Mouse (Mus musculus) neural tube, embryonic 13.5 days (tissue): ENCODE measurements at regions not wholly inside any gene's neighbourhood (a gene's known extent, or its start where the extent isn't known, plus 50 kb on each side); places are given as distances from the start of the nearest gene placed in this dataset.

Source experiments
- ATAC-seq: fragments of 200-750 bp; cut with Nextera tagmentation; 2 replicates; pipeline ENCODE4 v1.8.0; 2017; ENCODE audit warnings: low read depth, mild to moderate bottlenecking, moderate TSS enrichment, moderate library complexity
- H3K27ac ChIP-seq: fragments of 300-500 bp; sonication (generic); replicated peaks from 2 replicates; pipeline ENCODE4 v1.5.1; 2015; ENCODE audit warnings: moderate library complexity, mild to moderate bottlenecking, inconsistent platforms
- H3K27me3 ChIP-seq: fragments of 300-500 bp; sonication (generic); 2 replicates; pipeline ENCODE4 v1.6.1; 2015; ENCODE audit warnings: mild to moderate bottlenecking, inconsistent platforms
- H3K36me3 ChIP-seq: fragments of 300-500 bp; sonication (generic); 2 replicates; pipeline ENCODE4 v1.6.1; 2015; ENCODE audit warnings: mild to moderate bottlenecking, inconsistent platforms
- H3K4me1 ChIP-seq: fragments of 300-500 bp; sonication (generic); replicated peaks from 2 replicates; pipeline ENCODE4 v1.6.1; 2015; ENCODE audit warnings: inconsistent platforms
- H3K4me2 ChIP-seq: fragments of 300-500 bp; sonication (generic); 2 replicates; pipeline ENCODE4 v1.6.1; 2015; ENCODE audit warnings: inconsistent platforms, mild to moderate bottlenecking, moderate library complexity
- H3K4me3 ChIP-seq: fragments of 300-500 bp; sonication (generic); 2 replicates; pipeline ENCODE4 v1.5.1; 2015; ENCODE audit warnings: mild to moderate bottlenecking, inconsistent platforms
- H3K9ac ChIP-seq: fragments of 300-500 bp; sonication (generic); 2 replicates; pipeline ENCODE4 v1.6.1; 2015; ENCODE audit warnings: moderate library complexity, mild to moderate bottlenecking, inconsistent platforms
- H3K9me3 ChIP-seq: fragments of 300-500 bp; sonication (generic); 2 replicates; pipeline ENCODE4 v1.6.1; 2016; ENCODE audit warnings: inconsistent platforms
- WGBS: fragments of 180-500 bp; shearing (Covaris S2); methylation state at CpG from one replicate; pipeline ENCODE4 v1.1.7; 2015; 5-methylcytosine and 5-hydroxymethylcytosine counted together

DNA sequence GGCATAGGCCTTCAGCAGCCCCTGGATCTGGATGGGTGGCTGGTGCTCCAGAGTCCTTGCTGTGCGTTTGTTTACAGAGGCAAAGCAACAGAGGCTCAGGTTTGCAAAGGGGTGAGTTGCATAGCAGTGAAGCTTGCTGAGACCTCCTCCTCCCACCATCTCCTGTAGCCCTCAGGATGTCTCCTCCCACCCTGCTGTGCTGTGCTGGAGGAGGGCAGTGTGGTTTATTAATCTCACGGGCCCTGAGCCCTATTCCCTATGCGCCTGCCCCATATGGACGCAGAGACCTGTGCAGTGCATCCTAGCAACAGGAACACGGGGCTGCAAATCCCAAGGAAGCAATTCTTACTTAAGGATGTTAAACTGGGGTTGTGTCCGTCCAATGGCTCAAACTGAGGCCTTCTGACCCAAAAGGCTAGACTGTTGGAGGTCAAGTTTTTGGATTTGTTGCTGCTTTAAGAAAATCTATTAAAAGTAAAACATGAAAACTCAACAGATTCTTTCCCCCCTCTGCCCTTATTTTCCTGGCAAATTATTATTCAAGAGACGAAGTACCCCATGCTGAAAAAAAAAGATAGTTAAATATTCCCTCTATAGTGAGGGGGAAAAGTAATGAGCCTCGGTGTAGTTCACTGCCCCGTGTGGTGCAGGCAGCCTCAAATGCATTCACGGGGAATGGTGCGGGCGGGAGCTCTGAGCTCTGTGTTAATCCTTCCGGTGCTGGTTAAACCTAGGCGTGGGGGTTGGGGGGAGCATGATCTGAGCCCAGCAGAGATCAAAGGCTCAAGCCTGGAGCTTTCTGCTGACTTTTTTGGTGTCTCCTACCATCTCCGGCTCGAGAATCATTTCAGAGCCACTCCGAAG is 297.8 kb downstream of the Cdh26 start:
- 6% methylated on average over 17 of the region's 17 CpGs for WGBS
- H3K36me3 ChIP-seq: no peaks in the 10 kb centered on the region
- no peak overlapping the region for H3K27ac ChIP-seq
- ATAC-seq: peak; percentile 62; the same call in 1 of the 2 replicates
- no peak overlapping the region for H3K4me3 ChIP-seq
- no peaks in the 10 kb centered on the region for H3K9me3 ChIP-seq
- H3K27me3 ChIP-seq: 0 out of 2 replicates have a peak, but pooled peaks cover 3% of the 10 kb centered on the region
- no peak overlapping the region for H3K9ac ChIP-seq
- peak overlapping the region; percentile 37 for H3K4me2 ChIP-seq
- H3K4me1 ChIP-seq: peaks cover 27% of the 10 kb centered on the region

DNA sequence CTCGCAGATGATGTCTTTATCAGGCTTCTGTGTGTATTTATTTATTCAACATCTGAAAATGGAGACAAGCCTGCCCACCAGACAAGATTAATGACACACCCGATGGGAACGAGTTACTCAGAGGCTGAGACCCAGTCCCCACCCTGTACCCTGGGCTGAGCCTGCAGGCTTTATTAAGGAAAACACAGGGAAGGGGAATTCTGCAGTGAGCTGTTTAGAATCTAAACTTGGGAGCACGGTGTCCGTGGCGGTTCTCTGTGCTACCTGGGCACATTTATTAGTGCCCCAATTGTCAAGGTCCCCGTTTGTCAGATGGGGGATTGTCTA is 298.4 kb downstream of the Cdh26 start:
- Histone ChIP-seq H3K36me3 (no peaks in the 10 kb centered on the region), H3K4me1 (peaks cover 27% of the 10 kb centered on the region), H3K4me3 (no peak overlapping the region), H3K4me2 (peak overlapping the region; percentile 37), H3K27ac (no peak overlapping the region), H3K9ac (no peak overlapping the region), H3K27me3 (0 out of 2 replicates have a peak, but pooled peaks cover 3% of the 10 kb centered on the region), H3K9me3 (no peaks in the 10 kb centered on the region)
- no peak; the same call in 1 of the 2 replicates for ATAC-seq
- WGBS: 7% methylated on average over 7 of the region's 7 CpGs

DNA sequence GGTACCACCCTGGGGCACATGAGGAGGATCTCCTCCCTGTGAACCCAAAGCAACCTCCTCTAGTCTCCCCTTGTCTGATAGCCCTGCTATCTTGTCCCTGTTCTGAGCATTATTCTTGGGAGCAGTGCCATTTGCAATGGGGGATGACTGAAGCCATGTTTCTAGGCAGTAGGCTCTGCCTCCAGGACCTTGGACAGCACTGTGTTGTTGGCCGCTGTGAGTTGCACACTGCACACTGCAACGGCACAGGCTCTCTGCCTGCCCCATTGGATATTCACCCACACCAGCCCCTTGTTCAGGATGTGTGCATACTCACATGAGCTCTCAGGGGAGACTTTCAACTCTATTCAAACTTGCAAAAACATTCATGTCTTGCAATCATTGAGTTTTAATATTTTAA is 304.8 kb downstream of the Cdh26 start:
- no peak for ATAC-seq
- Histone ChIP-seq H3K27ac (no peak overlapping the region), H3K9ac (no peak overlapping the region), H3K36me3 (no peaks in the 10 kb centered on the region), H3K9me3 (no peaks in the 10 kb centered on the region; the same call in 1 of the 2 replicates), H3K4me3 (no peak overlapping the region), H3K27me3 (no peaks in the 10 kb centered on the region), H3K4me2 (no peak overlapping the region), H3K4me1 (no peaks in the 10 kb centered on the region)
- WGBS: 19% methylated on average over 2 of the region's 2 CpGs

DNA sequence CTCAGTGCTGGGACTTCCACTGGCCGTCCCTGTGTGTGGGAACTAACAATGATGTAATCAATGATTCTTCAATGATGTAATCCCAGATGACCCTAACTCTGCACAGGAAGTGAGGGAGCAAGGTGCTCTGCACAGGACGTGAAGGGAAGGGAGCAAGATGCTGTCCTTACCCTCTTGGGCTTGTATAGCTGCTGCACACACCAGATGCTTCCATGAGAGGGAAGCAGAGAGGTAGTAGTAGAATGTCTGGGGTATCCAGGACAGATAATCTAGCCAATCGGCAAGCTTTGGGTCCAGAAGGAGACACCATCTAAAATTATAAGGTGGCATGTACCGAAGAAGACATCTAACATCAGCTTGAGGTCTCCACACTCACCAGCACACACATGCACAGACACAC is 314.3 kb downstream of the Cdh26 start:
- no peaks in the 10 kb centered on the region for H3K36me3 ChIP-seq
- H3K9ac ChIP-seq: no peak overlapping the region
- H3K4me1 ChIP-seq: peaks cover 7% of the 10 kb centered on the region; the same call in 1 of the 2 replicates
- no peak for ATAC-seq
- no peaks in the 10 kb centered on the region for H3K27me3 ChIP-seq
- no peaks in the 10 kb centered on the region for H3K9me3 ChIP-seq
- no peak overlapping the region for H3K4me2 ChIP-seq
- WGBS: 78% methylated on average over 4 of the region's 4 CpGs
- no peak overlapping the region for H3K4me3 ChIP-seq
- H3K27ac ChIP-seq: no peak overlapping the region

DNA sequence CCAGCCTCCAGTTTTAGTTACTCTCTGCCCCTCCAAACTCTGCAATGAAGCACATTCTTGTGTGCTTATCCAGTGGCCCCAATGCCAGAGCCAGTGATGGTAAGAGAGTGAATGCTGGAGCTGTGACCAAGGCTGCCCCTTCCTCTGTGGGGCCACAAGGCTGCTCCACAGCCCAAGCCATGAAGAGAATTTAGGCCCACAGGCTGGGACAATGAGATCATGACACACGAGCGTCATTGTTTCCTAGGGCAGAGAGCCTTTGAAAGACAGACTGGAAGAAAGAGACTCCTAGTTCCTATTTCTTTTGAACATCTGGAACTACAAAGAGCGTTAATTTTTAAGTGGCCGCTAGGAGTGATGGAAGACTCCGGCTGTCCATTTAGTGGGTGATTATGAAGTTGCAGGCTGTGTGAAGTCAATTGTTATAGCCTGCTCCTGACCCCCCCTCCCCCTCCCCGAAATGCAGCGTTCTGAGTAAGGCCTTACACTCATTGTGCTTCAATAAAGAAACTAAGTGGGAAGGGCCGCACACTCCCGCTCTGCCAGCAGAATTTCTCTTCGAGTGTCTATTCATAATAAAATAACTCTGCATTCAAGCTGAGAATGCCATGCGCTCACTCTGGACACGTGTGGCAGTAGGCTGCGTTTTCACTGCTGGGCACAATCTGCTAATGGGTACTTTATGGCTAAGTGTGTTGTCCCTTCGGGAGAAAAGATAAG is 315.1 kb downstream of the Cdh26 start:
- H3K36me3 ChIP-seq: no peaks in the 10 kb centered on the region
- no peak overlapping the region for H3K27ac ChIP-seq
- no peak for ATAC-seq
- H3K9ac ChIP-seq: no peak overlapping the region
- H3K4me2 ChIP-seq: no peak overlapping the region
- WGBS: 25% methylated on average over 14 of the region's 14 CpGs
- peaks cover 7% of the 10 kb centered on the region; the same call in 1 of the 2 replicates for H3K4me1 ChIP-seq
- H3K9me3 ChIP-seq: no peaks in the 10 kb centered on the region
- H3K27me3 ChIP-seq: no peaks in the 10 kb centered on the region
- no peak overlapping the region for H3K4me3 ChIP-seq

DNA sequence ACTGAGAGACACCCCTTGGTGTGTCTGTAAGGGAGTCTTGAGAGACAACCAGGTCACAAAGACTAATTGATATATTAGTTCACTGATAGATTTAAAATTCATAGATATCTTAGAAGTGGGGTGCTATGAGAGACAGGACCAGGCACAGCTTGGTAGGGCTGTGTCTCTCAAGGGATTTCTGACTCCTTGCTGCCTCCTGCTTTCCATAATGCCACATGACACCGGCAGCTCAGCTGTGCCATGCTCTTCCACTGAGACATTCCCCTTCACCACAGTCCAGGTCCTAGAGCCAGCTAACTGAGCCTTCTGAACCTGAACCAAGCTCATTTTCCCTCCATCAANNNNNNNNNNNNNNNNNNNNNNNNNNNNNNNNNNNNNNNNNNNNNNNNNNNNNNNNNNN is 320.9 kb downstream of the Cdh26 start:
- Histone ChIP-seq H3K9me3 (no peaks in the 10 kb centered on the region), H3K9ac (no peak overlapping the region), H3K36me3 (no peaks in the 10 kb centered on the region), H3K4me1 (no peaks in the 10 kb centered on the region), H3K4me2 (no peak overlapping the region), H3K27me3 (no peaks in the 10 kb centered on the region), H3K27ac (no peak overlapping the region), H3K4me3 (no peak overlapping the region)
- ATAC-seq: no peak
- 96% methylated on average over 1 of the region's 1 CpGs for WGBS

- H3K27me3 ChIP-seq: no peaks in the 10 kb centered on the region
- no peak overlapping the region for H3K4me3 ChIP-seq
- H3K4me2 ChIP-seq: no peak overlapping the region
- H3K4me1 ChIP-seq: no peaks in the 10 kb centered on the region
- ATAC-seq: no peak
- 2% methylated on average over 2 of the region's 2 CpGs for WGBS
- no peaks in the 10 kb centered on the region for H3K36me3 ChIP-seq
- H3K27ac ChIP-seq: no peak overlapping the region
- H3K9me3 ChIP-seq: no peaks in the 10 kb centered on the region
- H3K9ac ChIP-seq: no peak overlapping the region
Measured at GRCm38 (mm10) chr2:178758366-178758765, 328.0 kb downstream of the Cdh26 start.

GRCm38 (mm10) chr2:178768526-178768925 is 338.2 kb downstream of the Cdh26 start:
- no peak overlapping the region for H3K4me3 ChIP-seq
- no peak overlapping the region for H3K4me2 ChIP-seq
- H3K9ac ChIP-seq: no peak overlapping the region
- WGBS: 70% methylated on average over 4 of the region's 4 CpGs
- no peaks in the 10 kb centered on the region for H3K9me3 ChIP-seq
- ATAC-seq: no peak
- no peaks in the 10 kb centered on the region for H3K27me3 ChIP-seq
- H3K4me1 ChIP-seq: peaks cover 11% of the 10 kb centered on the region; the same call in 1 of the 2 replicates
- no peak overlapping the region for H3K27ac ChIP-seq
- no peaks in the 10 kb centered on the region for H3K36me3 ChIP-seq

DNA sequence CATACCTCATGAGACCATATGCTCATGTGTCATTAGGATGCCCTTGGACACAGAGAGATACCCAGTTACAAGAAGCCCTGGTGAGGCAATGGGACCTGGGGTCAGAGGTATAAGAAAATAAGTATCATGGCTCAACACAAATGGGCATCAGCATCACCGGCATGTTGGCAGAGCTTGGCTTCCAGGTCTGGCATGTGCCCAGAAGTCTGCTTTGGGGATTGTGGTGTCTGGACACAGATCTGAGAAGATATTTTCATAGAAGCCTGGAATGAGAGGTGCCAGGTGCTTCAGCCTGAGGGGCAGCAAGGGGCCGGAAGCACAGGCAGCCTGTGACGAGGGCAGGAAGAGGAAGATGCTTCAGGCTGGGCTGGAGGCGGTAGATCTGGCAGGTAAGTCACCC is 338.7 kb downstream of the Cdh26 start:
- H3K36me3 ChIP-seq: no peaks in the 10 kb centered on the region
- no peak overlapping the region for H3K27ac ChIP-seq
- H3K27me3 ChIP-seq: no peaks in the 10 kb centered on the region
- no peak for ATAC-seq
- H3K4me1 ChIP-seq: peaks cover 11% of the 10 kb centered on the region; the same call in 1 of the 2 replicates
- H3K9me3 ChIP-seq: no peaks in the 10 kb centered on the region
- no peak overlapping the region for H3K9ac ChIP-seq
- 87% methylated on average over 4 of the region's 4 CpGs for WGBS
- H3K4me3 ChIP-seq: no peak overlapping the region
- H3K4me2 ChIP-seq: no peak overlapping the region

DNA sequence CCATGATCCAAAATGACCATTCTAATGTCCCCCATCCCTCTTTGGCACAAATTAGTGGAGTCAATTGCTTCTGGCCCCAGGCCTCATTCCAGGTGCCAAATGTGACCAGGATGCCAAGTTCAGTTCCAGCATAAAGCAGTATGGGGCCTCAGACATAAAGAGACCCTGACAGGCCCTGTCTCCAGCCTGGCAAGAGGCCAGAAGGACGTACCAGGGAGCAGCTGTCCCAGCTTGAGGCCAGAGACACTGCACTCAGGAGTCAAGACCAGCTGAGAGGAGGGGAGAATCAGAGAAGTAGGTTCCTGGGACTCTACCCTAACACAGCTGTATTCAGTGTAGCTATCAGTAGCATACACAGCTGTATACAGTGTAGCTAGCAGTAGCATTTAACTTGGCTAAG is 341.1 kb downstream of the Cdh26 start:
- Histone ChIP-seq H3K4me3 (no peak overlapping the region), H3K27me3 (no peaks in the 10 kb centered on the region), H3K4me2 (no peak overlapping the region), H3K27ac (no peak overlapping the region), H3K4me1 (peaks cover 11% of the 10 kb centered on the region; the same call in 1 of the 2 replicates), H3K9ac (no peak overlapping the region), H3K9me3 (no peaks in the 10 kb centered on the region), H3K36me3 (no peaks in the 10 kb centered on the region)
- peak; percentile 80 for ATAC-seq
- 22% methylated on average over 1 of the region's 1 CpGs for WGBS

DNA sequence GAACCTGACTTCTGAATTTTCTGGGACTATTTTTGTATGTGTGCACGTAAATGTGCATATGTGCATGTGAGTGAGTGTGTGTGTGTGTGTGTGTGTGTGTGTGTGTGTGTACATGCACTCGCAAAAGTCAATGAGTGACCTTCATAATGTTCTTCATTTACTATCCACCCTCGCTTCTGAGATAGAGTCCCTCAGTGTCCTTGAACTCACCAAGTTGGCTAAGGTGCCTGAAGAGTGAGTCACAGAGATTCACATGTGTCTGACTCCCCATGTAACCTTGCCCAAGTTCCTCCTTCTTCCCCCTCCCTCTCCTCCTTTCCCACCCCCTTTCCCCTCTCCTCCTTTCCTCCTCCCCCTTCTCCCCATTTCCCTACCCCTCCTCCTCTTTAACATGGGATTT is 341.6 kb downstream of the Cdh26 start:
- Histone ChIP-seq H3K4me1 (peaks cover 11% of the 10 kb centered on the region; the same call in 1 of the 2 replicates), H3K9ac (no peak overlapping the region), H3K27ac (no peak overlapping the region), H3K27me3 (no peaks in the 10 kb centered on the region), H3K36me3 (no peaks in the 10 kb centered on the region), H3K9me3 (no peaks in the 10 kb centered on the region), H3K4me3 (no peak overlapping the region), H3K4me2 (no peak overlapping the region)
- no peak for ATAC-seq
- 88% methylated on average over 3 of the region's 3 CpGs for WGBS

GRCm38 (mm10) chr2:178784822-178785589 is 354.7 kb downstream of the Cdh26 start:
- ATAC-seq: peak; percentile 64
- WGBS: 40% methylated on average over 25 of the region's 25 CpGs
- H3K4me3 ChIP-seq: no peak overlapping the region
- H3K9me3 ChIP-seq: no peaks in the 10 kb centered on the region
- H3K4me1 ChIP-seq: peaks cover 23% of the 10 kb centered on the region
- no peak overlapping the region for H3K9ac ChIP-seq
- H3K27ac ChIP-seq: peak overlapping the region; percentile 38; the same call in 1 of the 2 replicates
- H3K27me3 ChIP-seq: no peaks in the 10 kb centered on the region
- H3K4me2 ChIP-seq: peak overlapping the region; percentile 9
- no peaks in the 10 kb centered on the region for H3K36me3 ChIP-seq
